Mouse (Mus musculus): Measurements from ENCODE around the gene Smc3.
A peak's percentile ranks its signal among the peaks of the same experiment; 100 is the strongest.

The Smc3 gene

DNA sequence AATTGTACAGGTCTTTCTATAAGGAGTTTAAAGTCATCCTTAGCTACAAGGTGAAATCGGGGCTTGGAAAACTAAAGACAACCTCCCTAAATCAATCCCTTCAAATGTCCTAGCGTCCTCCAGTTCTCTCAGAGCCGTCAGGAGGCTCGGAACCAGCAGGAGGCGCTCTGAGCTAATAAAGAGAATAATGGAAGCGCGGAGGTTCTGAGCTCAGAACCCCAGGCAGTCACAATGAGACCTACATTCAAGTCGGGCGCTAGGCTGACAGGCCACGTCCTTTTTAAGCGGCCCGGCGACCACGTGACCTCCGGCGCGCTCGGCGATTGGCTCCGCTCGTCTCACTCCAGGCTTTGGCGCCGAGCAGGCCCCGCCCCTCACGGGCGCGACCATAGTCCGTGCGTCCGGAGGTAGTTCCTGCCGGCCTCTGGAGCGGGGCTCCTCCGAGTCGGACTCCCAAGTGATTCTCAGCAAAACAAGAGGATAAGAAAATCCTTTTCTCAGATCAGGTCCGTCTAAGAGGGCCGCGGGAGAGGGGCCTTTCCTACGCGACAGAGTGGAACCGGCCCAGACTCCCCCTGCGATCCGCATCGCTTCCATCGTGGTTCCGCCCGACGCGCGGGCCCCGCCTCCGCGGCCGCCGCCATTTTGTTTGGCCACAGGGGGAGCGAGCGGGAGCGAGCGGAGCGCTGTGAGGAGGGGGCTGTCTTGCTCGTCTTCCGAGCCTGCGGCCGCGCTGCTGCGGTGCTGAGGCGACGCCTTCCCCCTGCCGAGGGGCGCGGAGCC is at the start of gene Smc3:
Smc3 (plus strand) TSS at position 642 of the 783 bp plus-strand sequence.
- peak; percentile 92 for DNase-seq (ENCODE audit: low read depth, low spot score)

DNA sequence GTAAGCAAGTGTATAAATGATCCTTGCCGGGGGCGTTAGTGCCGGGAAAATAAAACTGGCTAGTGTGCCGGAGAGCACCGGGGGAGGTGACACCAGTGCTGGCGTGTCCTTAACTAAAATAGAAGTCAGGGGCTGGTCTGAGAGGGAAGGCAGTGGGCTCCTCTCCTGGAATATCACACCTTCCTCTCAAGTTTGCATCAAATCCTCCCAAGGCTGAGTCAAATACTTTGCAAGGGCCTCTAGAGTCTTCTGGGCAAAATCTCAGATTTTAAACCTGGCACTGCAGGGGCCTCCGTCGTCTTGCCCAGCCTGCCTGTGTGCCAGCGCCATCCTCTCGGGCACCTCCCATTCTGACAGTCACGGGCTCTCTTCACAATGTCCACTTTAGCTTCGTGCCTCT is 49.2 kb upstream of the Smc3 start:
- DNase-seq (ENCODE audit: low read depth, low spot score) = no peak

DNA sequence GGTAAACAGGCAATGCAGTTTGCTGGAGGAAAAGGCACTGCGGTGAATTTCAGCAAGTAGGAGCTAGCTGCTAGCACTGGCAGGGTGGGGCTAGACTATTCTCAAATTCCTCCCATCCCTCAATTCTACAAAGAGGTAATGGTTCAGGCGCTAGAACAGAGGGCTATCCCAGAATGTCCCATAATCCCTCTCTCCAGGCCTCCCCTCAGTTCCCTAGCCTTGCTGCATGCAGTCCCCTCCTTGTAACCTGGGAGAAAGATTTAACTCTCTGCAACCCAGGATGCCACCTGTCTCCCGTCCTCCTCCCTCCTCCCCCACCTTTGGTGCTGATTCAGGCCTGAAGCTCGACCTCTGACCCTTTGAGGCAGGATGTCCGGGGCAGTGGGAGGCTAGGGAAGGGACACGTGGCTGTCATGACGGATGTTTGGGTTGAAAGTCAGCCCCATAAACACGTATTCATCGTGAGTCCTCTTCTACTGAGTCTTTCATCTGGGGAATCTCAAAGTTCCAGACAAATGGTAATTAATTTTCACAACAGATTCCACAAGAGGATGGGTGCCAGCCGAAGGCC is 47.9 kb upstream of the Smc3 start:
- DNase-seq (ENCODE audit: low read depth, low spot score) = no peak

GRCm38 (mm10) chr19:53552795-53553194 is 47.4 kb upstream of the Smc3 start:
- DNase-seq (ENCODE audit: low read depth, low spot score) = no peak

- DNase-seq (ENCODE audit: low read depth, low spot score) = no peak
Measured at GRCm38 (mm10) chr19:53554402-53554801, 45.8 kb upstream of the Smc3 start.

DNA sequence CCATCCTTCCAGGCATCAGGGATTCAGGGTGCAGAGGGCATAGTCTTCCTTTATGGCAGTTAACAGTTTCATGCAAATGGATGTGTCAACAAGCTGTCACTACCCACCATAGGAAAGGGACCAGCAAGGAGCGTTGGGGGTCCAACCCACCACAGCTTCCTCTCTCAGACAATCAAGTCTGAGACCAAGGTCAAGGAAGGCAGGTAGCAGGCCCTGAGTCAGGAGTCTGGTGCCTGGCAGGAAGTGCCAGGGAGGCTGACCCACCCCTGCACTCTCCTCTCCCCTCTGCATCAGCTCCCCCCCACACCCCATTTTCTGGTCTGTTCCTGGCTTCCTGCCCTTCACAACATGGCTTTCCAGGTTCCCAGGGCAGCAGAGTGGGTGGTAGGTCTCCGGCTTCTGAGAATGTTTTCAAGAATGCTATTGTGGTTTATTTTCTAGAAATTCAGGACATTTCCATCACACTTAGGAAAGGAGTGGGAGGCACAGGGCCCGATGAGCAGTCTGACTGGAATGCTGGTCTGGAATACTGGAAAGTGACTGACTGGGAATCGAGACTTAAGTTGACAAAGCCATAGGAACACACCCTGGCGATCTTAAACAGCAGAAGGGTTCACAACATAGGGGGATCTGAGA is 45.1 kb upstream of the Smc3 start:
- DNase-seq (ENCODE audit: low read depth, low spot score) = no peak

DNA sequence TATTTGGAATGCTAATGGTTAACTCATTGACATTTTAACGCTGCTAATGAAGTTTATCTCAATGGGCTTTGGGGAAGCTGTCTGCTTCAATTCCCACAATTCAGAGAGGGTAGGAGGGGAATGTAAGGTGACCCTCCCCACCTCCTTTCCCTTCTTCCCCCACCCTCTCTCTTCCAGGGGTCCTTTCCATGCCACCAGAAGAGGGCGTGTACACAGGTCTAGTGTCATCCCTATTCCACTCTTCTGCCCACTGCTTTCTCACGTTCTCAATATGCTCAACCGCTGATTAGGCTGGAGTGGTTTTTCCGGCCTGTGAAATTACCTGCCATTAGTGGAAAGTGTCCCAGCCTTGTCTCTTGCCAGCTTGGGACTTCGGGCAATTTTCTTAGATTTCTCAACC is 43.4 kb upstream of the Smc3 start:
- no peak for DNase-seq (ENCODE audit: low read depth, low spot score)

- DNase-seq (ENCODE audit: low read depth, low spot score) = no peak
Measured at GRCm38 (mm10) chr19:53557267-53557936, 42.8 kb upstream of the Smc3 start.

GRCm38 (mm10) chr19:53560436-53560835 is 39.8 kb upstream of the Smc3 start:
- DNase-seq (ENCODE audit: low read depth, low spot score) = no peak

GRCm38 (mm10) chr19:53564174-53564573 is 36.0 kb upstream of the Smc3 start:
- no peak for DNase-seq (ENCODE audit: low read depth, low spot score)

DNA sequence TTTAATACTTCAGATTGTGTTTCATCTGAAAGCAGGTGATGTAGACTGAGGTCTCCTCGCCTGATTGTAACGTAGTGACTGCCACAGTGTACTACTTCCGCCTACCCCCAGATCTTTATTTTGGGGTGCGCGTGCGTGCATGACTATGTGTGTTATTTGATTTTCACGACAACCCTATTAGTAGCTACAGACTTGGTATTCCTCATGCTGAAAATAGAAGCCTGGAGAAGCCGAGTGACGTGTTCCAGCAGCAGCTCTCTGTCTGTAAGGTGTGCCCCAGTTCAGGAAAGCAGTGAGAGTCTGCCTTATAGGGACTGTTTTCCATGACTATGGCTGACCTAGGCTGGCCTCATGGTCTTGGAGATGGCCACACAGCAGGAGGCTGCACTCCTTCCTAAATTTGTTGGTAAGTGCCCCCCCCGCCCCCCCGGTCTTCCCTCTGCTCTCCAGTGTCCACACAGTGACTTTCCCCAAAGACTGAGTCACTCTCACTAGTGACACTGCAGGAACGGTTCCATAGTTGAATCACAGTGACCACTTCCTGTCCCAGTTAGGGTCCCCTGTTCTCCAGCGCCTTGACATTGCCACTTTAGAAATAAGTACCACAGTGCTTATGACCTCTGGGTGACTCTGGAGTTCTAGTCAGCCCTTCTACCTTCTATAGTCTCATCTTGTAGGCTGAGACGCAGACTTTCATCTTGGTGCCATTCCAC is 34.5 kb upstream of the Smc3 start:
- no peak for DNase-seq (ENCODE audit: low read depth, low spot score)

GRCm38 (mm10) chr19:53567864-53568263 is 32.3 kb upstream of the Smc3 start:
- no peak for DNase-seq (ENCODE audit: low read depth, low spot score)

DNA sequence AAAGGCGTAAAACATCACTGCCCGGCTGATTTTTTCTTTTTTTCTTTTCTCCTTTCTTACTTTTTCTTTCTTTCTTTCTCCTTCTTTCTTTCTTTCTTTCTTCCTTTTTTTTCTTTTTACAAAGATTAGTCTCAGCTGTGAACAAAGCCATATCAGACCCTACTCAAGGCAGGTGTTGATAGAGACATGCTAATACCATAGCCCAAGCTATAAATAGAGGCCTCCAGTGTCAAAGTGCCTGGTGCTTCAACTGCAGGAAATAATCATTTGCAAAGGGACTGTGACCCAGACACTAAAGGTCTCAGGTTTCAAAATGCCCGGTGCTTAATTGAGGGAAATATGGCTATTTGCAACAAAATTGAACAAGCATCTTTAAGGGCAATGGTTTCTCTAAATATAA is 31.6 kb upstream of the Smc3 start:
- no peak for DNase-seq (ENCODE audit: low read depth, low spot score)

GRCm38 (mm10) chr19:53571056-53571455 is 29.1 kb upstream of the Smc3 start:
- DNase-seq (ENCODE audit: low read depth, low spot score) = no peak

GRCm38 (mm10) chr19:53571501-53572428 is 28.4 kb upstream of the Smc3 start:
- DNase-seq (ENCODE audit: low read depth, low spot score) = no peak

GRCm38 (mm10) chr19:53572607-53573006 is 27.6 kb upstream of the Smc3 start:
- DNase-seq (ENCODE audit: low read depth, low spot score) = no peak

GRCm38 (mm10) chr19:53573151-53573550 is 27.0 kb upstream of the Smc3 start:
- DNase-seq (ENCODE audit: low read depth, low spot score) = no peak

- no peak for DNase-seq (ENCODE audit: low read depth, low spot score)
Measured at GRCm38 (mm10) chr19:53574131-53574530, 26.1 kb upstream of the Smc3 start.

DNA sequence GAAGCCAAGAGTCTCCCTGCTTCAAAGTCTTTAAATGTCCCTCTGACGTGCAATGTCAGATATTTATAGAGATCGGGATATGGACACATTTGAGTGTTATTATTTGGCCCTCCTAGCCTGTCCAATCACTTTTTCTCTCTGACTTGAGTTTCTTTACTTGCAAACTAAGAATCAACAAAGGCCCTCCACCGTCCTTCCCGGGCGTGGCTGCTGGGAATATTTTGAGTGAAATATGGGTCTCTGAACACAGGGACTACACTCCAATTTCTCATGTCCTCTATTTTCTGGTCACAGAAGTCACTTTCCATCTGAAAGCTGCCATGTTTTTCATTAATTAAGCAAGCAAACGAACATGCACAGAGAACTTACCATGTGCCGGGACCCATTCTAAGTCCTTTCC is 25.7 kb upstream of the Smc3 start:
- no peak for DNase-seq (ENCODE audit: low read depth, low spot score)

- DNase-seq (ENCODE audit: low read depth, low spot score) = no peak
Measured at GRCm38 (mm10) chr19:53575296-53576010, 24.7 kb upstream of the Smc3 start.
